Mouse (Mus musculus): ENCODE measurements around the gene Grip1.

DNA sequence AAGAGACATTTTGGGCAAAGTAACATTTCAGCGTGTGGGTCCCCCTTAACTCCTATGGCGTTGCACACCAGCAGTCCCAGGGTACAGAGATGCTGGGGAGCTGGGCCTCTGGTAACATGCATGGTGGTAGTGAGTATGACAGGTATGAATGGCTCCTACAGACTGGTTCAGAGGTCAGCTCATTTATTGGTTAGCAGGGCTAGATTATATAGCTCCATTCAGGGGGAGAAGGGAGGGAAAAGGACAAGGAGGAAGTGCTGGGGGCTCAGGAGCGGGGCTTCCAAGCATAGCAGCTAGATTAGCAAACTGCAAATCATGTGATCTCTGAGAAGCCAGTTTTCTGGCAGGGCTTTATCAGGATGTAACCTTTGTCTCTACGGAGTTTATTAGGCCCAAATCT, 544.8 kb downstream of the Grip1 start:
- TF ChIP-seq CTCF (IDR thresholded peaks at IDR 0.05; ENCODE audit: low read depth) (no peak), EP300 (IDR thresholded peaks at IDR 0.05; ENCODE audit: low read depth) (no peak)

Measured in heart, postnatal 0 days (tissue).